Mouse (Mus musculus) liver, adult 2 months (tissue): ENCODE measurements around the gene B4galt4. TPM values are rescaled to one million over a fixed set of nuclear protein-coding genes. Genes with fewer than 3 reads are reported as not detected.

Experiments
- DNase-seq: peaks from one replicate; pipeline ENCODE4 v3.0.0-alpha.2; 2011; ENCODE audit warnings: low read depth, low spot score; ENCODE audit errors: extremely low read depth
- H3K27ac ChIP-seq: fragments of 200-500 bp; replicated peaks from 2 replicates; pipeline ENCODE4 v1.5.1; 2012; ENCODE audit warnings: low read depth, mild to moderate bottlenecking, control low read depth, inconsistent platforms, low read length; ENCODE audit not compliant: insufficient read depth
- H3K27me3 ChIP-seq: fragments of 200-500 bp; 2 replicates; pipeline ENCODE4 v1.6.1; 2012; ENCODE audit warnings: mild to moderate bottlenecking, moderate library complexity, low read length, inconsistent platforms; ENCODE audit not compliant: control insufficient read depth, insufficient read depth
- H3K36me3 ChIP-seq: fragments of 200-500 bp; 2 replicates; pipeline ENCODE4 v1.6.1; 2012; ENCODE audit warnings: low read length, inconsistent platforms; ENCODE audit not compliant: control insufficient read depth, insufficient read depth
- H3K4me1 ChIP-seq: fragments of 200-500 bp; 2 replicates; pipeline ENCODE4 v1.6.1; 2011; ENCODE audit warnings: low read length; ENCODE audit not compliant: control insufficient read depth, insufficient read depth
- H3K4me3 ChIP-seq: fragments of 200-500 bp; 2 replicates; pipeline ENCODE4 v1.5.1; 2011; ENCODE audit warnings: low read depth, mild to moderate bottlenecking, control low read depth, low read length, moderate library complexity; ENCODE audit not compliant: insufficient read depth
- H3K79me2 ChIP-seq: fragments of 200-500 bp; 2 replicates; pipeline ENCODE4 v1.6.1; 2012; ENCODE audit warnings: inconsistent platforms, mild to moderate bottlenecking, low read length, moderate library complexity; ENCODE audit not compliant: control insufficient read depth, insufficient read depth
- H3K9ac ChIP-seq: fragments of 200-500 bp; 2 replicates; pipeline ENCODE4 v1.6.1; 2012; ENCODE audit warnings: low read depth, mild to moderate bottlenecking, control low read depth, inconsistent platforms, low read length
- CTCF ChIP-seq: fragments of 200-500 bp; IDR thresholded peaks from 2 replicates; pipeline ENCODE4 v1.5.1; 2011; ENCODE audit warnings: low read depth, low read length, control low read depth
- POLR2A ChIP-seq: fragments of 200-500 bp; IDR thresholded peaks from 2 replicates; pipeline ENCODE4 v1.6.1; 2011; ENCODE audit warnings: low read length, control low read depth; ENCODE audit not compliant: insufficient read depth; ENCODE audit errors: extremely low read depth
- WGBS: fragments of 180-500 bp; shearing (Covaris S2); methylation state at CpG from one replicate; pipeline ENCODE4 v1.1.7; 2018; 5-methylcytosine and 5-hydroxymethylcytosine counted together
- polyA plus RNA-seq: library from polyadenylated mRNA; depleted of rRNA; stranded (reverse); fragments of >200 nt; gene quantifications from 2 replicates; pipeline ENCODE4 v1.2.3, GENCODE M21; 2012
- total RNA-seq: library from RNA; depleted of rRNA; stranded (reverse); fragments of >200 nt; gene quantifications from 2 replicates; pipeline ENCODE4 v1.2.3, GENCODE M21; 2014

B4galt4 gene
- total and polyA plus RNA-seq, 2 experiments: 0.54 to 1.6 TPM

- Histone ChIP-seq H3K27ac (no peak overlapping the region), H3K4me1 (peaks cover 3% of the 10 kb centered on the region; the same call in 1 of the 2 replicates), H3K4me3 (no peak overlapping the region), H3K36me3 (no peaks in the 10 kb centered on the region), H3K79me2 (no peaks in the 10 kb centered on the region), H3K27me3 (no peaks in the 10 kb centered on the region), H3K9ac (no peak overlapping the region)
- TF ChIP-seq CTCF (no peak), POLR2A (no peak)
- WGBS: 95% methylated on average over 5 of the region's 5 CpGs
- no peak for DNase-seq
These were observed 18.2 kb downstream of the B4galt4 start for GRCm38 (mm10) chr16:38760239-38760638.

- no peak overlapping the region for H3K4me3 ChIP-seq
- H3K27ac ChIP-seq: no peak overlapping the region
- no peak for TF ChIP-seq POLR2A
- no peak for TF ChIP-seq CTCF
- peaks cover 3% of the 10 kb centered on the region; the same call in 1 of the 2 replicates for H3K4me1 ChIP-seq
- WGBS: 77% methylated on average over 6 of the region's 6 CpGs
- H3K36me3 ChIP-seq: no peaks in the 10 kb centered on the region
- H3K79me2 ChIP-seq: no peaks in the 10 kb centered on the region
- H3K27me3 ChIP-seq: no peaks in the 10 kb centered on the region
- H3K9ac ChIP-seq: no peak overlapping the region
- DNase-seq: no peak
These were observed 18.8 kb downstream of the B4galt4 start for GRCm38 (mm10) chr16:38760834-38761375.

GRCm38 (mm10) chr16:38761972-38762371 lies 19.9 kb downstream of the B4galt4 start:
- no peak for DNase-seq
- Histone ChIP-seq H3K4me3 (no peak overlapping the region), H3K36me3 (no peaks in the 10 kb centered on the region), H3K9ac (no peak overlapping the region), H3K27me3 (no peaks in the 10 kb centered on the region), H3K27ac (no peak overlapping the region), H3K4me1 (peaks cover 3% of the 10 kb centered on the region; the same call in 1 of the 2 replicates), H3K79me2 (no peaks in the 10 kb centered on the region)
- TF ChIP-seq POLR2A (no peak), CTCF (no peak)
- WGBS: 82% methylated on average over 5 of the region's 5 CpGs

GRCm38 (mm10) chr16:38762401-38762800 lies 20.3 kb downstream of the B4galt4 start:
- 85% methylated on average over 8 of the region's 8 CpGs for WGBS
- TF ChIP-seq POLR2A (no peak), CTCF (no peak)

GRCm38 (mm10) chr16:38763508-38763907 lies 21.4 kb downstream of the B4galt4 start:
- 81% methylated on average over 4 of the region's 4 CpGs for WGBS
- no peaks in the 10 kb centered on the region for H3K36me3 ChIP-seq
- H3K27me3 ChIP-seq: no peaks in the 10 kb centered on the region
- no peak overlapping the region for H3K9ac ChIP-seq
- no peaks in the 10 kb centered on the region for H3K79me2 ChIP-seq
- no peak overlapping the region for H3K4me3 ChIP-seq
- H3K27ac ChIP-seq: peak overlapping the region; percentile 70
- TF ChIP-seq CTCF: no peak
- no peak for TF ChIP-seq POLR2A
- H3K4me1 ChIP-seq: peaks cover 1% of the 10 kb centered on the region; the same call in 1 of the 2 replicates
- DNase-seq: peak; percentile 38

More at GRCm38 (mm10) chr16:38762401-38762800, 20.3 kb downstream of the B4galt4 start:
- Histone ChIP-seq H3K27ac (no peak overlapping the region), H3K36me3 (no peaks in the 10 kb centered on the region), H3K79me2 (no peaks in the 10 kb centered on the region), H3K4me1 (peaks cover 3% of the 10 kb centered on the region; the same call in 1 of the 2 replicates), H3K9ac (no peak overlapping the region), H3K27me3 (no peaks in the 10 kb centered on the region), H3K4me3 (no peak overlapping the region)
- no peak for DNase-seq

GRCm38 (mm10) chr16:38766671-38767070 lies 24.6 kb downstream of the B4galt4 start:
- no peak overlapping the region for H3K27ac ChIP-seq
- no peak overlapping the region for H3K4me3 ChIP-seq
- H3K27me3 ChIP-seq: no peaks in the 10 kb centered on the region
- no peak overlapping the region for H3K9ac ChIP-seq
- H3K36me3 ChIP-seq: no peaks in the 10 kb centered on the region
- TF ChIP-seq POLR2A (no peak), CTCF (no peak)
- WGBS: 54% methylated on average over 3 of the region's 3 CpGs
- no peak for DNase-seq
- peaks cover 1% of the 10 kb centered on the region; the same call in 1 of the 2 replicates for H3K4me1 ChIP-seq
- no peaks in the 10 kb centered on the region for H3K79me2 ChIP-seq
